Mouse (Mus musculus): ENCODE measurements around the gene Hnrnpll. TPM values are rescaled to one million over a fixed set of nuclear protein-coding genes. Genes with fewer than 3 reads are reported as not detected.
A peak's percentile ranks its signal among the peaks of the same experiment; 100 is the strongest.

Gene Hnrnpll
- polyA plus RNA-seq, 1 experiment from 2014 or later: 65.6 TPM

DNA sequence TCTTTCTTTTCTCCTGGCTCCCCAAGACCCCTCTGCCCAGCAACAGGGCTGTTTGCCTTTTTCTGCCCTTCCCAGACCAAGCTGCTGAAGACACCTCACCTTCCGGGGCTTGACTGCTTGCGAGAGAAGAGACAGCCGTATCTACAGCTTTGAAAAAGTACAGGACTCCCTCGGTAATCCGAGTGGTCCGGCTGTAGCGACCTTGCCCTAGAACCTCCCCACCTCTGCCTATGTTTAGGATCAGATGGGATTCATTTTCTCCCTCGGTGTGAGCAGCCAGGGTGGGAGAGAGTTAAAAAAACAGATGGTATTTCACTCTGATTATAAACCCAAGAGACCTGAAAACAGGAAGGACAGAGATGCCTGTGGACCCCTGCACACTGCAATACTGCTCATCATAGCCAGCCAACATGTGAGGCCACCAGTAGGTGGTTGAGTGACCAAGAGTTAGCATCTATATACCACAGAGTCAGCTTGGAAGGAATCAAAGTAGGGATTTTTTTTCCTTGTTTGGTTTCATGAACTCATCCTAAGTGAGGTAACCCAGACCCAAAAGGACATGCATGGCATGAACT, 79.1 kb downstream of the Hnrnpll start:
- Histone ChIP-seq H3K4me1 (ENCODE audit: control insufficient read depth, insufficient read depth, low read length) (peaks cover 16% of the 10 kb centered on the region; the same call in 1 of the 2 replicates), H3K36me3 (ENCODE audit: control insufficient read depth, insufficient read depth, low read length) (no peaks in the 10 kb centered on the region), H3K4me2 (replicated peaks; ENCODE audit: low read depth, low read length) (no peak overlapping the region), H3K9ac (replicated peaks; ENCODE audit: low read depth, low read length) (no peak overlapping the region), H3K27me3 (ENCODE audit: control insufficient read depth, insufficient read depth, low read length) (no peaks in the 10 kb centered on the region), H3K27ac (ENCODE audit: low read length) (no peak overlapping the region), H3K9me3 (ENCODE audit: control insufficient read depth, low read depth, low read length) (no peaks in the 10 kb centered on the region), H3K4me3 (ENCODE audit: low read depth, low read length) (no peak overlapping the region)
- WGBS: 26% methylated on average over 8 of the region's 8 CpGs
- no peak for ATAC-seq (ENCODE audit: insufficient number of reproducible peaks, insufficient read depth, low FRiP score, low read depth)

DNA sequence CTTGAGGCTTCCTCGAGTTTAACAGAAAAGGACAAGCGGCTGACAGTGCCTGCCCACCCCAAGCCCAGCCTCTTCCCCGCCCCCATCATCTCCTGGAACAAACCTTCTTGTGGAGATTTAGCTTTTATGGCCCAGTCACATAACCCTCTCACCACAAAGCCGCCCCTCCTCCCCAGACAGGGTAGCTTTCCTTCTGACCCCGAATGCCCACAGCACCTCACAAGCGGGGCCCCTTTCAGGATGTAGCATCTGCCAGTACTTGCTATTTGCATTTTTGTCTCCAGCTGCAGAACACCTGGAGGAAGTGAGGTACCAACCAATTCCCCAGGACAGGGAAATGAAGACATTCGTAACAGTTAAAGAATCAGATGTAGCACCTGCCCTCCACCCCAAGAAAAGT, 79.6 kb downstream of the Hnrnpll start:
- Histone ChIP-seq H3K36me3 (ENCODE audit: control insufficient read depth, insufficient read depth, low read length) (no peaks in the 10 kb centered on the region), H3K4me2 (replicated peaks; ENCODE audit: low read depth, low read length) (no peak overlapping the region), H3K4me3 (ENCODE audit: low read depth, low read length) (no peak overlapping the region), H3K27ac (ENCODE audit: low read length) (no peak overlapping the region), H3K9ac (replicated peaks; ENCODE audit: low read depth, low read length) (no peak overlapping the region), H3K27me3 (ENCODE audit: control insufficient read depth, insufficient read depth, low read length) (no peaks in the 10 kb centered on the region), H3K4me1 (ENCODE audit: control insufficient read depth, insufficient read depth, low read length) (peaks cover 16% of the 10 kb centered on the region; the same call in 1 of the 2 replicates), H3K9me3 (ENCODE audit: control insufficient read depth, low read depth, low read length) (no peaks in the 10 kb centered on the region)
- 23% methylated on average over 7 of the region's 7 CpGs for WGBS
- no peak for ATAC-seq (ENCODE audit: insufficient number of reproducible peaks, insufficient read depth, low FRiP score, low read depth)

DNA sequence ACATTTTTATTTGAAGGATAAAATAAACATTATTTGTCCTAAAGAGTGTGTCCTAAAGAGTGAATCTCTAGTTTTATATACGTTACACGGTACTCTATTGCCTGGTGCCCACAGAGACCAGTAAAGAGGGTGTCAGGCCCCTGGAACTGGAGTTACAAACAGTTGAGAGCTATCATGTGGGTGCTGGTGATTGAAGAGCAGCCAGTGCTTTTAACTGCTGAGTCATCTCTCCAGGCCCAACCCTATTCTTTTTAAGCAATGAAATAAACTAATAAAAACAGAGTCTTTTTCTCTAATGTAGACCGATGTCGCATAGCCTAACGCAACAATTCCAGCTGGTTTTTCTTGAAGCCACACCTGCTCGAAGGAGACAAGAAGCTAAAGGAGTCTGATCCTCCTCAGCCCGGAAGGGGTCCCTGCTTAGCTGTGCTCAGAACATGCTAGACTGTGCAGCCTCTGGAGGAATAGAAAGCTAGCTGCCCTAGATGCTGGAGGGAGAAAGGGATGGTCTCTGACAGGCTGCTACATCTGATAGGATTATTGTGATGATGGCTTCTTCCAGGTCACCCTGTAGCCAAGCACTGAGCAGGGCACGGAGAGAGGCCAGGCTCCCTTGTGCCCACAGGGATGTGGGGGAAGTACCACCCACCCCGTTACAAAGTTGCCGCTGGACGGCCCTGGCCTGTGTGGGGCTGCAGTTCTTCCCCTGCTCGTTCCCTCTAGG, 80.2 kb downstream of the Hnrnpll start:
- Histone ChIP-seq H3K36me3 (ENCODE audit: control insufficient read depth, insufficient read depth, low read length) (no peaks in the 10 kb centered on the region), H3K4me1 (ENCODE audit: control insufficient read depth, insufficient read depth, low read length) (peaks cover 20% of the 10 kb centered on the region), H3K4me2 (replicated peaks; ENCODE audit: low read depth, low read length) (no peak overlapping the region), H3K27ac (ENCODE audit: low read length) (no peak overlapping the region), H3K9ac (replicated peaks; ENCODE audit: low read depth, low read length) (no peak overlapping the region), H3K4me3 (ENCODE audit: low read depth, low read length) (no peak overlapping the region), H3K9me3 (ENCODE audit: control insufficient read depth, low read depth, low read length) (no peaks in the 10 kb centered on the region), H3K27me3 (ENCODE audit: control insufficient read depth, insufficient read depth, low read length) (no peaks in the 10 kb centered on the region)
- WGBS: 42% methylated on average over 12 of the region's 12 CpGs
- peak; percentile 51; the same call in 1 of the 2 replicates for ATAC-seq (ENCODE audit: insufficient number of reproducible peaks, insufficient read depth, low FRiP score, low read depth)

GRCm38 (mm10) chr17:79981348-79981747, 80.8 kb downstream of the Hnrnpll start:
- no peak for ATAC-seq (ENCODE audit: insufficient number of reproducible peaks, insufficient read depth, low FRiP score, low read depth)
- 64% methylated on average over 6 of the region's 6 CpGs for WGBS
- Histone ChIP-seq H3K27ac (ENCODE audit: low read length) (no peak overlapping the region), H3K27me3 (ENCODE audit: control insufficient read depth, insufficient read depth, low read length) (no peaks in the 10 kb centered on the region), H3K9me3 (ENCODE audit: control insufficient read depth, low read depth, low read length) (no peaks in the 10 kb centered on the region), H3K4me1 (ENCODE audit: control insufficient read depth, insufficient read depth, low read length) (peaks cover 24% of the 10 kb centered on the region), H3K36me3 (ENCODE audit: control insufficient read depth, insufficient read depth, low read length) (no peaks in the 10 kb centered on the region), H3K4me2 (replicated peaks; ENCODE audit: low read depth, low read length) (no peak overlapping the region), H3K9ac (replicated peaks; ENCODE audit: low read depth, low read length) (no peak overlapping the region), H3K4me3 (ENCODE audit: low read depth, low read length) (no peak overlapping the region)

GRCm38 (mm10) chr17:79980421-79981120, 81.6 kb downstream of the Hnrnpll start:
- H3K4me3 ChIP-seq (ENCODE audit: low read depth, low read length): no peak overlapping the region
- no peak overlapping the region for H3K9ac ChIP-seq (replicated peaks; ENCODE audit: low read depth, low read length)
- peaks cover 30% of the 10 kb centered on the region for H3K4me1 ChIP-seq (ENCODE audit: control insufficient read depth, insufficient read depth, low read length)
- no peaks in the 10 kb centered on the region for H3K27me3 ChIP-seq (ENCODE audit: control insufficient read depth, insufficient read depth, low read length)
- no peak overlapping the region for H3K27ac ChIP-seq (ENCODE audit: low read length)
- H3K4me2 ChIP-seq (replicated peaks; ENCODE audit: low read depth, low read length): no peak overlapping the region
- WGBS: 77% methylated on average over 10 of the region's 10 CpGs
- H3K9me3 ChIP-seq (ENCODE audit: control insufficient read depth, low read depth, low read length): no peaks in the 10 kb centered on the region
- no peaks in the 10 kb centered on the region for H3K36me3 ChIP-seq (ENCODE audit: control insufficient read depth, insufficient read depth, low read length)
- ATAC-seq (ENCODE audit: insufficient number of reproducible peaks, insufficient read depth, low FRiP score, low read depth): no peak

Other genes starting within 250 kb of the Hnrnpll start
- gene Atl2, start 166.2 kb downstream of the Hnrnpll start, polyA plus RNA-seq (2014; fragmentation: Nextera tagmentation; extraction: Ambion mirVana): 42.4 and 42.8 TPM in 2 replicates
- gene Galm, start 65.1 kb upstream of the Hnrnpll start, polyA plus RNA-seq (2014; fragmentation: Nextera tagmentation; extraction: Ambion mirVana): 19.3 and 20.0 TPM in 2 replicates
- 597 and 627 TPM in 2 replicates for gene Srsf7, start 145.0 kb upstream of the Hnrnpll start, polyA plus RNA-seq (2014; fragmentation: Nextera tagmentation; extraction: Ambion mirVana)
- gene Ttc39d, start 145.1 kb upstream of the Hnrnpll start, polyA plus RNA-seq (2014; fragmentation: Nextera tagmentation; extraction: Ambion mirVana): 0.13 TPM in 1 of 2 replicates, not detected in the other
- gene Gemin6, start 162.1 kb upstream of the Hnrnpll start, polyA plus RNA-seq (2014; fragmentation: Nextera tagmentation; extraction: Ambion mirVana): 36.1 and 40.7 TPM in 2 replicates
- 22.2 and 26.5 TPM in 2 replicates for gene Morn2, start 227.9 kb upstream of the Hnrnpll start, polyA plus RNA-seq (2014; fragmentation: Nextera tagmentation; extraction: Ambion mirVana)
- 19.8 and 20.4 TPM in 2 replicates for gene Dhx57, start 228.1 kb upstream of the Hnrnpll start, polyA plus RNA-seq (2014; fragmentation: Nextera tagmentation; extraction: Ambion mirVana)
- gene Arhgef33, start 245.1 kb upstream of the Hnrnpll start, polyA plus RNA-seq (2014; fragmentation: Nextera tagmentation; extraction: Ambion mirVana): 1.2 and 2.1 TPM in 2 replicates